Mouse (Mus musculus): ENCODE data around the gene Bckdhb.
"Not testable (repeated sequence)": the region's sequence is repeated elsewhere in the genome, so short reads cannot be mapped to it uniquely, and the experiment has no call there.

Gene Bckdhb

GRCm38 (mm10) chr9:84046961-84047360, 122.0 kb downstream of the Bckdhb start:
- no peak for DNase-seq

GRCm38 (mm10) chr9:84047436-84047835, 122.5 kb downstream of the Bckdhb start:
- DNase-seq, result no peak

- DNase-seq, result no peak
Measured at GRCm38 (mm10) chr9:84049142-84049541, 124.2 kb downstream of the Bckdhb start.

GRCm38 (mm10) chr9:84050867-84051635, 126.1 kb downstream of the Bckdhb start:
- no peak for DNase-seq

- DNase-seq, result no peak
Measured at GRCm38 (mm10) chr9:84055125-84055807, 130.3 kb downstream of the Bckdhb start.

- DNase-seq, result not testable (repeated sequence)
Measured at GRCm38 (mm10) chr9:84060781-84061180, 135.8 kb downstream of the Bckdhb start.

- DNase-seq, result no peak
Measured at GRCm38 (mm10) chr9:84063617-84064016, 138.7 kb downstream of the Bckdhb start.

GRCm38 (mm10) chr9:84064113-84064512, 139.2 kb downstream of the Bckdhb start:
- DNase-seq, result no peak

- no peak for DNase-seq
Measured at GRCm38 (mm10) chr9:84070247-84070646, 145.3 kb downstream of the Bckdhb start.

GRCm38 (mm10) chr9:84070740-84071139, 145.8 kb downstream of the Bckdhb start:
- no peak for DNase-seq

GRCm38 (mm10) chr9:84072534-84072933, 147.6 kb downstream of the Bckdhb start:
- DNase-seq, result no peak

GRCm38 (mm10) chr9:84073237-84073636, 148.3 kb downstream of the Bckdhb start:
- DNase-seq, result no peak

GRCm38 (mm10) chr9:84083551-84083950, 158.6 kb downstream of the Bckdhb start:
- DNase-seq, result no peak

- no peak for DNase-seq
Measured at GRCm38 (mm10) chr9:84084686-84085085, 159.7 kb downstream of the Bckdhb start.

- DNase-seq, result no peak
Measured at GRCm38 (mm10) chr9:84090316-84091063, 165.5 kb downstream of the Bckdhb start.

- no peak for DNase-seq
Measured at GRCm38 (mm10) chr9:84092994-84093393, 168.0 kb downstream of the Bckdhb start.

- DNase-seq, result no peak
Measured at GRCm38 (mm10) chr9:84094111-84094510, 169.2 kb downstream of the Bckdhb start.

GRCm38 (mm10) chr9:84096484-84097015, 171.6 kb downstream of the Bckdhb start:
- no peak for DNase-seq

- DNase-seq, result no peak
Measured at GRCm38 (mm10) chr9:84103344-84103743, 178.4 kb downstream of the Bckdhb start.

- DNase-seq, result no peak
Measured at GRCm38 (mm10) chr9:84106438-84106837, 181.5 kb downstream of the Bckdhb start.

GRCm38 (mm10) chr9:84107045-84107813, 182.3 kb downstream of the Bckdhb start:
- DNase-seq, result no peak

GRCm38 (mm10) chr9:84108534-84108933, 183.6 kb downstream of the Bckdhb start:
- no peak for DNase-seq
